Mouse (Mus musculus) left cerebral cortex, adult 9 months (tissue): ENCODE results near the gene Nt5dc1.

Experiments
- DNase-seq, 2 experiments: peaks; one replicate each; pipeline ENCODE4 v3.0.0; 2022; ENCODE audit warnings: low spot score in 2 of 2

The Nt5dc1 gene

DNA sequence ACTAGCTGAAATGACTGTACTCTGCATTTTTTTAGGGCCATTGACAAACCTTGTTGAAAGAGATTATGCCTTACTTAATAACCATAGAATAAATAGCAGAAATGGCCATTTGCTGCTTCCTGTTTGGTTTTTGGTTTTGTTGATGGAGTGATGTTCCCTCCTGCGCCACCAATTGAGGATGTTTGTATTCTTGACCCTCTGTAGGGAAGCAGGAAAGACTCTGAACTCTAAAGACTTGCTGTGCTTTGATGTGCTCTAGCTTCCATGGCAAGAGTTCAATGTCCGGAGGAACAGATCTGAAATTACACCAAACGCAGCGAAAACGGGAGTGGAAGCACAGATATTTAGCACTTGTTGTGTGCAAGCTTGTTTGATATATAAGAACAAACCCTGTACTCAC is 173.6 kb downstream of the Nt5dc1 start:
- DNase-seq: no peak

DNA sequence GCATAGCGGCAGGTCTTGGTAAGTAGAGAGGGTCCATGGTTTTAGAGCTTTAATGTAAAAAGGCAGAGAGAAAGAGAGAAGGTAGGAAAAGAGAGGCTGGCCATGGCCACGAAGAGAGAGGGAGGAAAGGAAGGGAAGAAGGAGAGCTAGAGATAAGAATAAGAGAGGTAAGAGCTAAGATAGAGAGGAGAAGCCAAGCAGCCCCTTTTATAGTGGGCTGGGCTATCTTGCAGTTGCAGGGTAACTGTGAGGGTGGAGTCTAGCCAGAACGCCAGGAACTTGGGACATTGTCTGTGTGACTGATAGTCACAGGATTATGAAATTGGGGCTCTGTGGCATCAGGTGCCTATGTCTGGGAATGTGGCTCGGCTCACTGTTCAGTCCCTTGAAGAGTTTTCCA is 179.8 kb downstream of the Nt5dc1 start:
- DNase-seq: no peak
